Mouse (Mus musculus) central nervous system, embryonic 11.5 days (tissue): ENCODE data around the gene Aatk. TPM values are rescaled to one million over a fixed set of nuclear protein-coding genes. Genes with fewer than 3 reads are reported as not detected.

Experiments used
- polyA plus RNA-seq: library from polyadenylated mRNA; depleted of rRNA; stranded (reverse); fragments of >200 nt; gene quantifications from 2 replicates; pipeline ENCODE4 v1.2.3, GENCODE M21; 2012; rRNA removed

Gene Aatk
- polyA plus RNA-seq, result 6.1 and 6.4 TPM in 2 replicates

DNA sequence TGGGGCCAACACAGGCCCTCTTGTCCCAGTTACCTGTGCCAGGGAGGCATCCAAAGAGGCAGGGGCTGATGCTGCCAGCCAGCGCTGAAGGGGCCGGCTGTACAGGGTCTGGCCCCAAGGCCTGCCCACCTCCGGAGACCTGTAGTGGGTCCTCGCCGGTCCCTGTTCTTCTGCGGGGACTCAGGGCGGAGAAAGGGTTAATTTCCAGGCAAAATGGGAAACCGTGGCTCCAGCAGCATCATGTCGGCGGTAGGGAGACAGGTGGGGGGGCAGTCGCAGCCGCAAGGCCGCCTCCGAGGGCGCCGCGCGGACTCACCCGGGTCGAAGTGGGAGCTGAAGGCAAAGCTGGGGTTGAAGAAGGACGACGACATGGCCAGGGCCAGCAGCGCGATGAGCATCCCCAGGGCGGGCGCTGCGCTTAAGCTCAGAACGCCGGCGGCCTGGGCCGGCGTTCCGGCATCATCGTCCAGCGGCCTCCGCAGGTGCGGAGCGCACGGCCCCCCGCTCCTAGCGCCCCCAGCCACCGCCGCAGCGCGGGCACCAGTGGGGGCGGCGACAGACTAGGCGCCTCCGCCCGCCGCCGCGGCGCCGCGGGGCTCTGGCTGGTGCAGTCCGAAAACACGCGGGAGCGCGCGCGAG lies at the start of gene Aatk:
TSS of gene Aatk (minus strand) at position 615 of the 639 bp plus-strand sequence.

DNA sequence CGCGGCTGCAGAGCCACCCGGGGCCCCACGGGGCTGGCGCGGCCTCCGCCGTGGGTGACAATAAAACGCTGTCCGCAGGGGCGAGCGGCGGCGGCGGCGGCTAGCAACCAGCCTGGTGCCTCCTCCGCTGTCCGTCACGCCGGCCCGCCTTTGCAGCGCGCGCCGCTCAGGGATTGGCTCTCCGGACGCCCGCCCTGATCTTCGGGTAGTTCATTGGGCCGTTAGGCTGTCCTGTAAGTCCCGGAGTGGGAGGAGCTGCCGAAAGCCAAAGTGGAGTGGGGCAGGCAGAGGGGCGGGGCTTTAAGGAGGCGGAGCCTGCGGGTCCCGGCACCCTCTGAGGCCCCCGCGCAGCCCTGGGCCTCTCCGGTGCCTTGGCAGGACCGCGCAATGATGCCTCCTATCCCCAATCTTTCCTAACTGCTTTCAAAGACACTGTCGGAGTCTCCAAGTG lies 39.8 kb upstream of the Aatk start, which contains the start of gene Cep131:
TSS of gene Cep131 (minus strand) at position 126 of the 451 bp plus-strand sequence.

Other genes with a start within 250 kb of the Aatk start
- 57.3 and 68.7 TPM in 2 replicates for gene Chmp6, start 133.7 kb downstream of the Aatk start, polyA plus RNA-seq
- gene Baiap2, start 104.4 kb downstream of the Aatk start, polyA plus RNA-seq, result 10.1 and 12.9 TPM in 2 replicates
- gene Cep131, start 39.7 kb upstream of the Aatk start, polyA plus RNA-seq, result 44.5 and 99.3 TPM in 2 replicates
- gene Tepsin, start 51.6 kb upstream of the Aatk start, polyA plus RNA-seq, result 33.3 and 41.7 TPM in 2 replicates
- gene Ndufaf8, start 51.8 kb upstream of the Aatk start, polyA plus RNA-seq, result 37.5 and 49.6 TPM in 2 replicates
- gene Slc38a10, start 104.2 kb upstream of the Aatk start, polyA plus RNA-seq, result 84.8 and 125 TPM in 2 replicates
- 40.3 and 44.1 TPM in 2 replicates for gene Bahcc1, start 185.8 kb upstream of the Aatk start, polyA plus RNA-seq